Mouse (Mus musculus) cerebellum, postnatal 14 days (tissue): ENCODE data around the gene 1700018G05Rik.
"Not testable (repeated sequence)": the region's sequence is repeated elsewhere in the genome, so short reads cannot be mapped to it uniquely, and the experiment has no call there.

Experiments
- DNase-seq, 2 experiments: peaks; one replicate each; pipeline ENCODE4 v3.0.0; 2021; ENCODE audit warnings: mixed read lengths in 2 of 2

Gene 1700018G05Rik

GRCm38 (mm10) chrX:102928072-102928471 is at the start of gene 1700018G05Rik:
1700018G05Rik (plus strand) TSS chrX:102928372.
- not testable (repeated sequence) for DNase-seq

DNA sequence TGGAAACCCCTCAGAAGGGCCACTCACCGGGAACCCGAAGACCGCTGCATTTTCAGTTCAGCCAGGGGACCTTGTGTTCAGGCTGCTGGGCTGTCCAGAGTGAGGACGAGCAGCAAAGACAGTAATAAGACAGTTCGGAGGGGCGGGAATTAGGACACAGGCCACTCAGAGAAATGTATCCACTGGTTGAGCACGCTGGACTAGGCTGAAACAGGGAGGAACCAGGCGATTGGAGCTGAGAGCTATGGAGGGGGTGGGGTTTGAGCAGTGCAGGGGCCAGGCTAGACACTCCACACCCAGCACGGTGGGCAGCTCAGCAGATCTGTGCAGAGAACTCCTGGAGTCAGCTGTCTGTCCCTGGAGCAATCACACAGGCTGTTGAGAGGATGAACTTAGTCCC is 19.6 kb upstream of the 1700018G05Rik start, which contains the start of the genes Dmrtc1a and 1700011M02Rik:
TSS of gene Dmrtc1a (minus strand) at position 101 of the 400 bp plus-strand sequence.
TSS of gene 1700011M02Rik (plus strand) at position 319 of the 400 bp plus-strand sequence.
- DNase-seq, result not testable (repeated sequence)

DNA sequence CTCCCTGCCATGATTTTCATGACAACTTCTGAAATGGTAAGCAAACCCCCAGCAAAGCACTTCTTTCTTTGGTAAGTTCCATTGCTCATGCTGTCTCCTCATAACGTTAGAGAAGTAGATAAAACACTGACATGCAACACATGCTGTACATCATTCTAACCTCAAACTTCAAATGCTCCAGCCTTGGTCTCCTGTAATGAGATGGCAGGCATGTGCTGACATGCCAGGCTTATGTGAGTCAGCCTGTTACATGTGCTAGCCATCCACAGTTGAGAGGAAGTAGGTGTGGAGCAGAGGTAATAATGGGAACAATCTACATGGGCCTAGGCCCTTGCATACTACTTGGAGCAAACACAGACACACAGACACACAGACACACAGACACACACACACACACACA is 13.3 kb upstream of the 1700018G05Rik start:
- not testable (repeated sequence) for DNase-seq

- DNase-seq, result peak; percentile 61 to 66
Observed at GRCm38 (mm10) chrX:102926707-102927106, 1.5 kb upstream of the 1700018G05Rik start.

GRCm38 (mm10) chrX:102932992-102933570 is 4.9 kb downstream of the 1700018G05Rik start:
- peak; percentile 5 to 8 for DNase-seq

DNA sequence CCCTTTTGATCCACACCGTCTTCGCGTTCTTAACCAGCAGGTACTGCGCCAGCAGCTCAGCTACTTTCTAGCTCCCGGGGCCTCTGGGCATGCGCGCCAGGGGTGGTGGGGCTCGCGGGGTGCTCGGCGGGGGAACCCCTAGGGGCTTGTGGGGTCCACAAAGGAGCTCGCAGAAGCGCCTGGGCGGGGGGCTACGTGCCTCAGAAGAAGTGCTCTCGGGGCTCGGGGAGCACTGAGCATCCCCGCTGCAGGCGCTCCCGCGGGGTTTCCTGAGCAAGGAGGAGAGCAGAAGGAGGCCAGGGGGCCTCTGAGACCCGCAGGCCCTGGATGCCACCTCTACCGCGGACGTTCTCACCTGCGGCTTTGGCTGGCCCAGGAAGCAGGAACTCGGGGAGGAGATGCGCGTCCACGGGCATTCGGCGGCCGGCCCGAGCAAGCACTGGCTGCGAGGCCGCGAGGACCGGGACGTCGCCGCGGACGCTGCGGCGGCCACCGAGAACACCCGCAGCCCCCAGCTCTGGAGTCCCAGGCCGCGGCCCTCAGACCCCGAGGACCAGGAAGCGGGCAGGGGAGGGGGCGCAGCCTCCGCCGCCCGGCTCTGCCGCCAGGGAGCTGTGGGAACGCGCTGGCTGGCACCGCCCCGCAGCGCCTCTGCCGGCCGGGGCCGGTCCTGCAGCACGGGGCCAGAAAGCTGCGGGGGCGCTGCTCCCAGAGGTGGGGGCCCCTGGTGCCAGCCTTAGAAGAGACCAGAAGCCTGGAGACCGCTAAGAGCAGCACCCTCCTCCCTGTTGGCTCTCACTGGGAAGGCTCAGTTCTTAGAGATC is 5.6 kb downstream of the 1700018G05Rik start:
- peak; percentile 79 for DNase-seq

GRCm38 (mm10) chrX:102934395-102934764 is 6.2 kb downstream of the 1700018G05Rik start:
- no peak for DNase-seq

DNA sequence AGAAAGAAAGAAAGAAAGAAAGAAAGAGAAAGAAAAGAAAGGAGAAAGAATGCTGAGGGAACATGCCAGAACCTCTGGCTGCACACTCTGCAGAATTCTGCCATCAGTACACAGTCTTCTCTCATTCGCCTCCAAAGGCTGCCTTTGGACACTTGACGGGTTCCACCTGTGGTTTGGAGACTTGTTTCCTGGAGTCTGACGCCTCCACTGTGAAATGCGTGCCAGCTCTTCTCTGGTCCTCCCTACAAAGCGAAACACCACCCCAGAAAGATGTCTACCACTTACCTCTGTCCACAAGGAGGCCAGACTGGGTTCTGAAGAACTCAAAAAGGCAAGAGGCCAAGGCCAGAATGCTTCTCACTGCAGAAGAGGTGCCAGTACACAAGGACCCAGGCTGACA is 8.6 kb downstream of the 1700018G05Rik start:
- no peak for DNase-seq

- not testable (repeated sequence) for DNase-seq
Observed at GRCm38 (mm10) chrX:102950136-102950535, 22.0 kb downstream of the 1700018G05Rik start.

- peak; percentile 52 to 62 for DNase-seq
Observed at GRCm38 (mm10) chrX:102958917-102959316, 30.7 kb downstream of the 1700018G05Rik start.

DNA sequence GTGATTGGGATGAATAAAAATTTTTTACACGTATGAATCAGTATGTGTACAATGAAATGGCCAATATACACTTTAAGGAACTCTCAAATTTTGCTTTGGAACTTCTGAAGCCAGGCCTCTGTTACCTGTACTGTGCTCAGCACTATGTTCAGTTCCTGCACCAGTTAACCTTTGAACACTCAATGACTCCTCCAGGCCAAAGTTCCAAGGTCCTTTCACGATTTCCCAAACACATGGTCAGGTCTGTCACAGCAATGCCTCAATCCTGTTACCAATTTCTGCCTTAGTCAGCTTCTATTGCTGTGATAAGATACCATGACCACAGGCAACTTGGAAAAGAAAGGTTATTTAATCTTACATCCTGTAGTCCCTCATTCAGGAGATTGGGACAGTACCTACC is 32.4 kb downstream of the 1700018G05Rik start:
- DNase-seq, result no peak
